Mouse (Mus musculus) gastrocnemius, adult 2 months (tissue): ENCODE results near the gene Tbccd1. TPM values are rescaled to one million over a fixed set of nuclear protein-coding genes. Genes with fewer than 3 reads are reported as not detected.
"Not testable (repeated sequence)": the region's sequence is repeated elsewhere in the genome, so short reads cannot be mapped to it uniquely, and the experiment has no call there.

ENCODE experiments used
- DNase-seq: peaks from one replicate; pipeline ENCODE4 v3.0.0; 2022
- H3K27ac ChIP-seq: fragments of 200-600 bp; 2 replicates; pipeline ENCODE4 v1.8.1; 2022; ENCODE audit warnings: mild to moderate bottlenecking
- H3K4me3 ChIP-seq: fragments of 200-600 bp; 2 replicates; pipeline ENCODE4 v1.8.1; 2022; ENCODE audit warnings: mild to moderate bottlenecking, moderate library complexity
- CTCF ChIP-seq: fragments of 200-600 bp; IDR thresholded peaks from 2 replicates; pipeline ENCODE4 v1.8.1; 2022; ENCODE audit warnings: antibody characterized with exemption, mild to moderate bottlenecking, moderate library complexity
- intact Hi-C: fragments of 180-260 bp; cut with DNase I; formaldehyde crosslinking; loops from one replicate; pipeline ENCODE4 v1.15.1; 2025
- total RNA-seq, 2 experiments: library from RNA; stranded (reverse); gene quantifications; 2 replicates each; pipeline ENCODE4 v1.2.3; 2021

Gene Tbccd1
- total RNA-seq, 2 experiments from 2014 or later = 7.0 to 7.2 TPM

- Histone ChIP-seq H3K27ac (no peak overlapping the region), H3K4me3 (no peak overlapping the region)
- intact Hi-C loops = no loop called here
- no peak for TF ChIP-seq CTCF
- no peak for DNase-seq
These were observed 57.2 kb downstream of the Tbccd1 start for GRCm38 (mm10) chr16:22800026-22800848.

- no peak for DNase-seq
- intact Hi-C loops = loop anchor here (5.0 kb wide), 1 partner anchor 76 kb away; no protein-coding TSS in a partner anchor
- H3K27ac ChIP-seq = no peak overlapping the region
- TF ChIP-seq CTCF = no peak
- no peak overlapping the region for H3K4me3 ChIP-seq
These were observed 58.9 kb downstream of the Tbccd1 start for GRCm38 (mm10) chr16:22798520-22798919.

- intact Hi-C loops = loop anchor here (5.0 kb wide), 1 partner anchor 75 kb away; no protein-coding TSS in a partner anchor
- Histone ChIP-seq H3K4me3 (no peak overlapping the region), H3K27ac (no peak overlapping the region)
- TF ChIP-seq CTCF = no peak
- DNase-seq = no peak
These were observed 59.9 kb downstream of the Tbccd1 start for GRCm38 (mm10) chr16:22797521-22797920.

GRCm38 (mm10) chr16:22795497-22795896 is 62.0 kb downstream of the Tbccd1 start:
- no peak overlapping the region for H3K4me3 ChIP-seq
- intact Hi-C loops = loop anchor here (5.0 kb wide), 1 partner anchor 73 kb away; no protein-coding TSS in a partner anchor
- peak; percentile 64 for TF ChIP-seq CTCF
- peak; percentile 46 for DNase-seq
- no peak overlapping the region for H3K27ac ChIP-seq

GRCm38 (mm10) chr16:22791235-22791634 is 66.2 kb downstream of the Tbccd1 start:
- Histone ChIP-seq H3K4me3 (no peak overlapping the region), H3K27ac (no peak overlapping the region)
- no peak for DNase-seq
- intact Hi-C loops = no loop called here
- no peak for TF ChIP-seq CTCF

- no peak for DNase-seq
- intact Hi-C loops = no loop called here
- H3K4me3 ChIP-seq = no peak overlapping the region
- TF ChIP-seq CTCF = no peak
- no peak overlapping the region for H3K27ac ChIP-seq
These were observed 67.5 kb downstream of the Tbccd1 start for GRCm38 (mm10) chr16:22789908-22790367.

GRCm38 (mm10) chr16:22782686-22783085 is 74.8 kb downstream of the Tbccd1 start:
- DNase-seq = no peak
- no peak for TF ChIP-seq CTCF
- Histone ChIP-seq H3K27ac (no peak overlapping the region), H3K4me3 (no peak overlapping the region)
- intact Hi-C loops = no loop called here

GRCm38 (mm10) chr16:22779228-22779835 is 78.1 kb downstream of the Tbccd1 start:
- no peak for TF ChIP-seq CTCF
- intact Hi-C loops = no loop called here
- Histone ChIP-seq H3K4me3 (no peak overlapping the region), H3K27ac (no peak overlapping the region)
- no peak for DNase-seq

GRCm38 (mm10) chr16:22778296-22778695 is 79.2 kb downstream of the Tbccd1 start:
- H3K27ac ChIP-seq, intact Hi-C loops, DNase-seq, H3K4me3 ChIP-seq: not testable (repeated sequence)

- intact Hi-C loops = no loop called here
- no peak for DNase-seq
- no peak for TF ChIP-seq CTCF
These were observed 81.9 kb downstream of the Tbccd1 start for GRCm38 (mm10) chr16:22775471-22775985.

GRCm38 (mm10) chr16:22768661-22769060 is 88.8 kb downstream of the Tbccd1 start:
- intact Hi-C loops = no loop called here

More at GRCm38 (mm10) chr16:22775471-22775985, 81.9 kb downstream of the Tbccd1 start:
- Histone ChIP-seq H3K4me3 (no peak overlapping the region), H3K27ac (no peak overlapping the region)

GRCm38 (mm10) chr16:22767405-22767804 is 90.1 kb downstream of the Tbccd1 start:
- Histone ChIP-seq H3K4me3 (no peak overlapping the region), H3K27ac (peak overlapping the region; percentile 66)
- TF ChIP-seq CTCF = peak; percentile 17; the same call in 1 of the 2 replicates
- intact Hi-C loops = no loop called here
- DNase-seq = no peak

More at GRCm38 (mm10) chr16:22768661-22769060, 88.8 kb downstream of the Tbccd1 start:
- TF ChIP-seq CTCF = no peak
- DNase-seq = no peak
- Histone ChIP-seq H3K27ac (no peak overlapping the region), H3K4me3 (no peak overlapping the region)

- intact Hi-C loops = no loop called here
- Histone ChIP-seq H3K4me3 (0 out of 2 replicates have a peak overlapping the region, but pooled peaks have one; percentile 19), H3K27ac (peak overlapping the region; percentile 66)
- peak; percentile 44 for DNase-seq
- TF ChIP-seq CTCF = no peak
These were observed 90.7 kb downstream of the Tbccd1 start for GRCm38 (mm10) chr16:22766738-22767211.
